Mouse (Mus musculus) small intestine, adult 10 weeks (tissue): ENCODE measurements around the gene Rasal1. TPM values are rescaled to one million over a fixed set of nuclear protein-coding genes. Genes with fewer than 3 reads are reported as not detected.

Experiments used
- polyA plus RNA-seq: library from polyadenylated mRNA; stranded (reverse); fragments of 350-450 nt; fragmentation: Illumina TruSeq; extraction: RNeasy Lipid Tissue Mini Kit (QIAGEN cat#74804); gene quantifications from one replicate; pipeline ENCODE4 v1.2.3, GENCODE M21; 2014; ENCODE audit warnings: low replicate concordance

Gene Rasal1
- polyA plus RNA-seq = not detected

DNA sequence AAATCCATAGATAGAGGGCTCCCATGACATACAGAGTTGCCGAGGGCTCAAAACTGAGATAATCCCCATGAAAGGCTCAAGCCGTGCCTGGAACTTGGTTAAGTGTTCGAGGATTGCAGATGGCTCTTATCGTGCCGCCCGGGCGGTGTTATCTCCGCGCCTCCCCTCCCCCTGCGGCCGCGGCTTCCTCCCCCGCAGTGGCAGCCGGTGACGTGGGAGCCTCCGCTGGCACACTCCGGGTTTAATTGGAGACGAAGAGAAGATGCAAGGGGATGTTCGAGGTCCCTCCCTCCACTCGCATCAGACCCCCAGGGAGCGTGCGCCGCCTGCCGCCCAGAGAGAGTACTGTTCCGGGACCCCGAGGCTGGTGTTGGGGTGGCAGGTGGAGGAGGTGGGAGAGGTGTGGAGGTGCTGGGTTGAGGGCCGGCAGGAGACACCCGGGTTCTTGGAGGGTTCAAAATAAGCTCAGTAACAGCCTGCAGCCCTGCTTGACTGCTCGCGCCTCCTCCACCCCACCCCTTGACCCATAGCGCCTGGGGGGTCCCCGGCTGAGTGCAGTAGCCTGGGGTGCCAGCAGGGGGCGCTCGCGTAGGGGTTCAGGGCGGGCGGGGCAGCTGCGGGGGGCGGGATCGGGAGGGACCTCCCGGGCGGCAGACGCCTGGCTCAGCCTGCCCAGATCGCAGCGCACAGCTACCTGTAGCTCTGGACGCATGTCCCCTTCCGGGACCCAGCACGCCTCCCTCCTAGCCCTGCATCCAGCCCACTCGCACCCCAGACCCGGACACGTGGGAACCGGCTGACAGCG is at the start of gene Rasal1:
Gene Rasal1, plus strand, starts transcription at position 244 of the 805 bp plus-strand sequence.

DNA sequence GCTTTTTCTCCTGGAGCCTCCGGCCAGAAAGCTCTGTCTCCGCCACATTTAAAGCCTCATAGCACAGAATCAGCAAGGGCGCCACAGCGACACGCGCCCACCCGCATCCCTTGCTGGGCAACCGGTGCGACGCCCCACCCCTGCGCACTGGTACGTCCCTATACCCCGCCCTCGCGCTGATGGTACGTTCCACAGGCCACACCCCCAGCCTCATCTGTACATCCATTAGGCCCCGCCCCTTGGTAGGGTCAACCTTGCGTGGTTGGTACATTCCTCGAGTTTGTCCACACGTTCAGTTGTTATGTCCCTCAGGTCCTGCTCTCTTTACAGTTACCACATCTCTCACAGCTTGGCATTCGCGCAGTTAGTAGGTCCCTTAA is 36.2 kb upstream of the Rasal1 start, which contains the start of the genes Rita1 and Ddx54:
Gene Rita1, minus strand, starts transcription at position 148 of the 380 bp plus-strand sequence.
Gene Ddx54, plus strand, starts transcription at position 298 of the 380 bp plus-strand sequence.

DNA sequence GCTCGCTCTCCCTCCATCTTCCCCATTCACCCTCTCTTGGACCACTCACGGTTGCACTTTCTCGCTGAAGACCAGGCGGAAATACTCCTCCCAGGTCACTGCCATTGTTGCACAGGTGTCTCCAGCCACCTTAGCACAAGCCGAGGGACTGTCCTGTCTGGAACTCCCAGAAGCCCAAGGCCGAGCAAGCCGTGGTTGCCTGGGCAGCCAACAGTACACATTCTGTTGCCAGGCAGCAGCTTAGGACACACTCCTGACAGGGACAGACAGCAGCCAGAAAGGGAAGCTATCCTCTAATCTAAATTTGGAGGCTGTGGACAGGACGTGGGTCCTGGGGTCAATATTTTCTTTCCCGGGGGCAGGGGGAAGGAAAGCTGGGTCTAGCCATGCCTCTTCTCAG is 14.5 kb upstream of the Rasal1 start, which contains the start of gene Cfap73:
Gene Cfap73, minus strand, starts transcription at position 105 of the 400 bp plus-strand sequence.

DNA sequence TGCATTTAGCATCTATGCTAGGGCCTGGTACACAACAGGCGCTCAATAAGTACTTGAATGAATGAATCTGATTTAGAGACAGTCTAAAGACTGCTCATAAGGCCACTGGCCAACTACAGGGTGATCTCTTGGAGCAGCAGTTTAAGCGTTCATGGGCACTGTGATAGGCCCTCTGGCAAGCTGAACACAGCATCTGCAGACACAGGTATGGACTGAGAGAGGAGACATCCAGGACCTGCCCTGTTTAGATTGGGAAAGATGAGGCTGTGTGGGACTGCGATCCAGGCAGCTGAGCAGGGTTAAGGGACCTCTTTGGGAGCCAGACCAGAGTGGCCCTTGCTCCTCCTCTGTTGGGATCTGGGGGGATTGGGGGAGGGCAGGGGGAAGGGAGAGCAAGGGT is 63.2 kb downstream of the Rasal1 start, which contains the start of gene Dtx1:
Gene Dtx1, minus strand, starts transcription at position 101 of the 400 bp plus-strand sequence.

Other genes with a start within 250 kb of the Rasal1 start
- not detected for gene Lhx5, start 217.1 kb upstream of the Rasal1 start, polyA plus RNA-seq
- not detected for gene Sdsl, start 176.0 kb upstream of the Rasal1 start, polyA plus RNA-seq
- not detected for gene Sds, start 172.3 kb upstream of the Rasal1 start, polyA plus RNA-seq
- not detected for gene Plbd2, start 145.2 kb upstream of the Rasal1 start, polyA plus RNA-seq
- gene Slc8b1, start 137.6 kb upstream of the Rasal1 start, polyA plus RNA-seq = 0.15 TPM
- 3.6 TPM for gene Tpcn1, start 60.1 kb upstream of the Rasal1 start, polyA plus RNA-seq
- gene Iqcd, start 59.8 kb upstream of the Rasal1 start, polyA plus RNA-seq = not detected
- gene Rita1, start 36.2 kb upstream of the Rasal1 start, polyA plus RNA-seq = not detected
- 0.15 TPM for gene Ddx54, start 36.1 kb upstream of the Rasal1 start, polyA plus RNA-seq
- gene Cfap73, start 14.6 kb upstream of the Rasal1 start, polyA plus RNA-seq = not detected
- 0.22 TPM for gene Dtx1, start 63.1 kb downstream of the Rasal1 start, polyA plus RNA-seq
- 1.4 TPM for gene Oas2, start 101.0 kb downstream of the Rasal1 start, polyA plus RNA-seq
- gene Oas3, start 128.8 kb downstream of the Rasal1 start, polyA plus RNA-seq = 9.9 TPM
- 0.30 TPM for gene Oas1e, start 146.7 kb downstream of the Rasal1 start, polyA plus RNA-seq
- gene Oas1c, start 163.7 kb downstream of the Rasal1 start, polyA plus RNA-seq = 0.48 TPM
- not detected for gene Oas1f, start 198.6 kb downstream of the Rasal1 start, polyA plus RNA-seq
- not detected for gene Oas1h, start 212.6 kb downstream of the Rasal1 start, polyA plus RNA-seq
- 4.8 TPM for gene Oas1g, start 238.8 kb downstream of the Rasal1 start, polyA plus RNA-seq